Mouse (Mus musculus) heart, postnatal 0 days (tissue): ENCODE measurements at regions not wholly inside any gene's neighbourhood (a gene's known extent, or its start where the extent isn't known, plus 50 kb on each side); places are given as distances from the start of the nearest gene placed in this dataset.

Source experiments
- CTCF ChIP-seq: IDR thresholded peaks from 2 replicates; pipeline ENCODE4 v1.5.1; 2016; ENCODE audit warnings: antibody characterized with exemption, control low read depth, low read depth
- EP300 ChIP-seq: IDR thresholded peaks from 2 replicates; pipeline ENCODE4 v1.6.1; 2016; ENCODE audit warnings: antibody characterized with exemption, low read depth

- no peak for TF ChIP-seq CTCF
- TF ChIP-seq EP300, result no peak
These were observed 204.9 kb upstream of the Ubash3b start for GRCm38 (mm10) chr9:41366405-41366804.
